Mouse (Mus musculus) embryonic facial prominence, embryonic 15.5 days (tissue): Measurements from ENCODE around the gene Exoc6b. TPM values are rescaled to one million over a fixed set of nuclear protein-coding genes. Genes with fewer than 3 reads are reported as not detected.

Experiments used
- polyA plus RNA-seq: library from polyadenylated mRNA; unstranded; fragments of >200 nt; fragmentation: Nextera tagmentation; extraction: Ambion mirVana; gene quantifications from 2 replicates; pipeline ENCODE4 v1.2.1, GENCODE M21; 2015

The Exoc6b gene
- polyA plus RNA-seq, 1 experiment from 2014 or later: 36.5 TPM

Other genes starting within 250 kb of the Exoc6b start
- gene Spr, start 68.3 kb upstream of the Exoc6b start, polyA plus RNA-seq: 51.1 and 52.5 TPM in 2 replicates
- 0.21 and 0.45 TPM in 2 replicates for gene Emx1, start 117.9 kb upstream of the Exoc6b start, polyA plus RNA-seq